Mouse (Mus musculus) T-helper 1 cell (primary cell): ENCODE data around the gene Hpcal4.
"Not testable (repeated sequence)": the region's sequence is repeated elsewhere in the genome, so short reads cannot be mapped to it uniquely, and the experiment has no call there.

Source experiments
- in situ Hi-C: fragments of 300-600 bp; cut with MboI, MseI; formaldehyde crosslinking; loops from one replicate; pipeline ENCODE4 v1.15.1; 2025; ENCODE audit warnings: high pct_unique_total_duplicates

The Hpcal4 gene

GRCm38 (mm10) chr4:123182328-123183238 lies at the start of gene Hpcal4:
TSS of gene Hpcal4 (plus strand) at chr4:123183227.
- in situ Hi-C loops = no loop called here

DNA sequence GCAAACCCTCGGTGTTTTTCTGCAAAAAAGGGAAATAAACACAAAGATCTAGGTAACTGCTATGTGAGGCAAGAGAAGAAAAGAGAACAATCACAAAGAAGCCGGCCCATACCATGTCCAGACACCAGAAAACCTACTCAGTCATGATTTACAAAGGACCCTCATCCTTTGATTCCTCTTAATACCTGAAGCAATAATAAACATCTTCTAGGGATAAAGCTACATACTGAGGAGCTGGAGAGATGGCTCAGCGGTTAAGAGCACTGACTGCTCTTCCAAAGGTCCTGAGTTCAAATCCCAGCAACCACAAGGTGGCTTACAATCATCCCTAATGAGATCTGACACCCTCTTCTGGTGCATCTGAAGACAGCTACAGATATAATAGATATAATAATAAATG lies 45.5 kb upstream of the Hpcal4 start:
- in situ Hi-C loops = no loop called here

DNA sequence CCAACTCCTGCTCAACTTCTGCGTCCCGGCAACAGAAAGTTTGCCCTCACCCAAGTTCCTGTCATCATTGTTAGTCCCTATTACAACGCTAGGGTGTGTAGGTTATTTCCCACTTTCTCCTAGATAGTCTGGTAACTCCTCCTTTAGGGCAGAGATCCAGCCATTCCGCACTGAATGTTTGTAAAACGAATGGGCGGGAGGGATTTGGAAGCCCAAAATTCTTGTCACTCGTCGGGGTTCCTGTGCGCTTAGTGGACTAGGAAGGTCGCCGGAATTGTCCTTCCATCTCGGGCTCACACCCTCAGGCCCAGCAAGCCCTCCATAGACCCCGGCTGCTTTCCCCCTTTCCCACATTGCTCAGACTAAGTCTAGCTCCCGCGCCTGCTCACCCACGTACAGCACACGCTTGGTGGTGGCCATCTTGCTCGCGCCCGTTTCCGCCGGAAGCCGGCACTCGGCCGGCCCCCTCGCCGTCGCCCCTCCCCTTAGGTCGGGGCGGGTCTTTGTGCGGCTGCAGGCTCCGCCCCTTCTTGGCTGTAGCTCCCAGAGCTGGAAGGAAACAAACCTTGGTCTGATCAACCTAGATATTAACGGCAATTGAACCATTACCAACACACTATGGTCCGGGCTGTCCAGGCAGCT lies 43.4 kb upstream of the Hpcal4 start, which contains the start of gene Ppie:
Gene Ppie, minus strand, starts transcription at position 439 of the 642 bp plus-strand sequence.
- in situ Hi-C loops = no loop called here

DNA sequence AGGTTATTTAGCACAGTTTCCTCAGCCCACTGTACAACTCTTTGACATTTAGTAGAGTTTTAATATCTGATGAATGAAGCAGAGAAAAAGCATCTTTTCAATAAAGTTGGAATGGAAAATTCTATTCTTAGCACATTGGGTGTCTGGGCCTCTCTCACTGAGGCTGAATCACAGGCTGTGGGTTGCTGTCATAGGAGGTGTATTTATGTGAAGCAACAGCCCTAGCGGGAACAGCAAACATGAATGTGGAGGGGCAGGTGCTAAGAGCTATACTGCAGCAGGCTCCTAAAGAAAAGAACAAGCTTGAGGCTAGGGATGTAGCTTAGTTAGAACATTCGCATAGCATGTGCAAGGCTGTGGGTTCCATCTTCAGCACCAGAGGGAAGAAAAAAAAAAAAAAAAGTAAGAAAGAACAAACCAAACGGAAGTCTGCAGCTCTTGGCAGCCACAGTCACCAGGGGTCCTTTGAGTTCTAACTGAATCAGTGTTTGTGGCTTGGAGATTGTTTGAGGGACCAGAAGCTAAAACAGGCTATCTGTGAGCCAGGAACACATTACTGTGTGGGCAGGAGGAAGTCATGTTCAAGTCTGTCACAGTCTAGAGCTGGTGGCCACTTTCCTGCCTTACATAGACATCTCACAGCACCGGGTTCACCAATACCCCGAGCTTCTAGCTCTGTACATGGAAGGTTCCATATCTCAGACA lies 35.4 kb upstream of the Hpcal4 start:
- in situ Hi-C loops = no loop called here

GRCm38 (mm10) chr4:123152003-123152402 lies 31.0 kb upstream of the Hpcal4 start:
- in situ Hi-C loops = no loop called here

DNA sequence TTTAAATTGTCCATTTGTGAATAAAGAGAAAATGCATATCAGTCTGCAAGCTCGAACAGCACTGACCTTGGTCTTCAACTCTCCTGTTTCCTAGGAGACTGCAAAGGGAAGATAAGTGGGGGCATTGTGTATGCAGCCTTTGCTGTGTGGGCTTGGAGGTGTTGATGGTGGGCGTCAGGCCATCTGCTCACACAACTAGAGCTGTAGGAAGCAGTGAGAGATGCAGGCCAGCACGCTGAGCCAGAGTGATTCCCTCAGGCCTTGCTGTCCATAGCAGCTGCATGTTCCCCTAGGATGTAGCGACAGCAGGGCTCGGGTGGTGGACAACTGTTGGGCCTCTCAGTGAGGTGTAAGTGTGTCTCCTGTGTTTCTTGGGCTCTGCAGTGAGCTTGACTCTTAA lies 30.1 kb upstream of the Hpcal4 start:
- in situ Hi-C loops = no loop called here

DNA sequence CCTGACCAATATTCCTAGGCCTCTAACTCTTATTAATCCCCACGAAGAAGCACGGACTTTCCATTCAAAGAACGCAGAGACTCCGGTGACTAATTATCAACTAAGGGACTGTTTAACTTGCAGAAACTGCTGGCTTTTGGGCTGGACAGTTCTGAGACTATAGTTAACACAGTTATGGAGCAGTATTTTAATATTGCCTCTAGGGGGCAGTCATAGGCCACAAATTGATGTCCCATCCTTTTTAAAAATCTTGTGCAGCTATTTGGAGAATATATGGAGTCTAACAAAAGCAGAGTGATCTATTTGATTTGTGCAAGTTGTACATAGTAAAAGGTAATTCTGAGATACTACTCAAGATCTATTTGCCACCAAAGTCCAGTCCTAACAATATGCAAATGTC lies 28.0 kb upstream of the Hpcal4 start:
- in situ Hi-C loops = loop anchor here (5.0 kb wide), 2 partner anchors 52 to 97 kb away; no protein-coding TSS in a partner anchor

- in situ Hi-C loops = loop anchor here (5.0 kb wide), 2 partner anchors 52 to 97 kb away; no protein-coding TSS in a partner anchor
These were observed 27.6 kb upstream of the Hpcal4 start for GRCm38 (mm10) chr4:123155427-123155826.

- in situ Hi-C loops = loop anchor here (5.0 kb wide), 2 partner anchors 51 to 96 kb away; no protein-coding TSS in a partner anchor
These were observed 27.2 kb upstream of the Hpcal4 start for GRCm38 (mm10) chr4:123155840-123156239.

DNA sequence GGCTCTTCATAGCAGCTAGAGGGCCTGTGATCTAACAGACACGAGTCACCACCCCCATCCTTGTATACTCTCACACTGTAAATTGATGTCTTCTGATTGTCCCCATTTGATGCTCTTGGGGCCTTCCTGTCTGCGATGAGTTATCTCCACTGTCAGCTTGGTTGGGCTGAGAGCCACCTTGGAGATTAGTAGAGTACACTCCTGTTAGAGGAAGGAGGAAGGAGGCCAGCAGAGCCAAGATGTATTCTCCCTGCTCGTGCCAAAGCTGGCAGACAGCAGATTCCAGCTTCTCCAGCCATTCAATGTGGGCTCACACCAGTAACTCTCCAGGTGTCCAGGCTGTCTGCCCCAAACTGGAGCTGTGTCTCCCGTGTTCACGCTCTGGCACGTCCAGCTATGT lies 22.5 kb upstream of the Hpcal4 start:
- in situ Hi-C loops = no loop called here

DNA sequence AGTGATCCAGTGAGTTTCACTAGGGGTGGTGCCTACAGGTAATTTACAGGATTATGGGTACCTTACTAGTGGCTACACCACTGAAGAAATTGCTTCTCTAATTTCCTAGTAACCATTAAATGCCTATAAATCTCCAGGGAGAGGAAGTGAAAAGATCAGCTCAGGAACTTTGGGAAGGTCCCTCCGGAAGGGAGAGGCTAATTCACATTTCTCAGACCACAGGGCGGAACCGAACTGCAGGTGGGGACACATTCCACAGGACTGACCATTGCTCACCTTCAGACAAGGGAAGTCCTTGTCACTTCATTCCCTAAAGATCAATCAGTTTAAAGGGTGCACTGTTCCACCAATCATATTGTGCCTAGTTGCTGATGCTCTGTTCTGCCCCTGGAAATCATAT lies 21.8 kb upstream of the Hpcal4 start:
- in situ Hi-C loops = not testable (repeated sequence)

- in situ Hi-C loops = no loop called here
These were observed 20.6 kb upstream of the Hpcal4 start for GRCm38 (mm10) chr4:123162305-123162917.

- in situ Hi-C loops = no loop called here
These were observed 18.9 kb upstream of the Hpcal4 start for GRCm38 (mm10) chr4:123164157-123164556.

DNA sequence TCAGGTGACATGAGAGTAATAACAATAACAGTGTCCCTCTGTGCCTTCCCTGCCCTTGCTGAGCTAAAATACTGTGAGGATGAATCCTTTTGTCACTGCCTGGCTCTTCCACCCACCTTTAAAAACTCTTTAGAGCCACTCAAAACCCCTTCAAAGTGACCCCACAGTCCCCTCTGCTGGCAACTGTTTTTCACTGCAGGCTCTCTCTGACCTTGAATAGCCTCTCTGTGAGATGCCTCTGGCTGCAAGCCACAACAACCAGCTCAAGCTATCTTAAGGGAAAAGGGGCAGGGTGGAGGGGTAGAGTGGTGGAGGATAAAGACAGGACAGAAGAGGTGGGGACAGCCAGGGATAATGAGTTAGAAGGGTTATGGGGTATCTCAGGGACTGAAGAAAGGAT lies 11.2 kb upstream of the Hpcal4 start:
- in situ Hi-C loops = no loop called here

DNA sequence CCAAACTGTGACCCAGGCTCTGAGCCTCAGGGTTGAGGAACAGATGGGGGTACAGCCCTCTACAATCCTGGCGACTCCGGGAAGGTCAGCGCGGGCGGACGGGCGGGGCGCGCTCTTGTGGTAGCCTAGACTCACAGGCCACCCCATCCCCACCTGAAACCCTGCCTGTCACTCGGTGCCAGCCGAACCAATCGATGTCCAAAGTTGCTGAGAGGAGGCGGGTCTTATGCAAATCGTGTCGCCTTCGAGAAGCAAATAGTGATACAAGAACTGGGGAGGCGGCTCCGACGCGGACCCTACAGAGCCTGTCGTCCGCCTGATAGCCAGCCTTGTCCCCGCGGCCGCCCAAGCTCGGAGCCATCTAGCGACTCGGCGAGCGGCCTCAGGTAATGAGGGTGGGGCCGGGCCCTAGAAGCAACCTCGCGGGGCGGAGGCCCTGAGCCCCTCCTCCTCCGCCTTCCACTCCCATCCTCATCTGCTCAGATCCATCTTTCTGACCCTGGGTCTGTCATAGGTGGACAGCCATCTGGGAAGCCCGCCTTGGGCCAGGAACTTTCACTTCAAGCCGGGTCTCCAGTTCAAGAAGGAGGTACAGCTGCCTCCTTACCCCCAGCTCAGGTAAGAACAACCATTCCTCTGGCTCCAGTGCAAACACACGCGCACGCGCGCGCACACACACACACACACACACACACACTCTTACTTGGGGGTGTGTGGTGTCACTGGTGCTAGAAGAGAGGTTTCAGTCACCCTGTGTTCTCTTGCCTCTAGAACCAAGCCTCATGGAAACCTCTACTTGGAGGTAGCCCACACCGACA lies 421 bp downstream of the Hpcal4 start:
- in situ Hi-C loops = no loop called here

DNA sequence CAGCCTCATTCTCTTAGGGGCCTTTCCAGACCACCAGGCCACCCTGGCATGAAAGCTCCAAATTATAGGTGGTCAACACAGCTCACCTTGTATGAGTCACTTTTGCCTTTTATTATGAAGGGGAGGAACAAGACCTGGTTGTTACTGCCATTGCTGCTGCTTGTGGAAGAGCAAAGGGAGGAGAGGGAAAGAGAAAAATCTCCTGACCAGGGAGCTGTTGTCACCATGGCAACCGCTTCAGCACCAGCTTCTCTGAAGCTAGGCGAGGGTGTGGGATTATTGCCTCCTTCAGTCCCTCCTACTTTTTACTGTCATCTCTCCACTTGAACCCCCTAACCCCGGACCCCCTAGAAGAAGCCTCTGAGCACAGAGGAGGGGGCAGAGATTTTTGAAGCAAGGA lies 1.8 kb downstream of the Hpcal4 start:
- in situ Hi-C loops = no loop called here

DNA sequence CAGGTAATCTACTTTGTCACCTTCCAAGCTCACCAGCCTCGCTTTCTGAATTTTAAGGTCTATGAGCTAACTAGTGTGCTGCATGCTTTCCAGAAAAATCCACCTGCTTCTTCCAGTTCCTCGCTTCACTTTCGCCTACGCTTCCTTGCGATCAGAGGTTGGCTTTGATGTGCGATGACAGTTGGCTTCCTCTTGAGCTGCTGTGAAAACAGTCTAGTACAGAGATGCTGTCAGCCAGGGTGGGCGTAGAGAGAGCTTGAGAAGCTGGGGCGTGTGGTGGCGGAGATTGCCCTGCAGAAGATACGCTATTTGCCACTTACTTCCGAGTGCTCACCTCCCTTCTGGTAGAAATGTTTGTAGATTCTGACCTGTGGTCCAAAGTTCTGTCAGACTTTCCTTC lies 9.3 kb downstream of the Hpcal4 start:
- in situ Hi-C loops = no loop called here

- in situ Hi-C loops = no loop called here
These were observed 10.8 kb downstream of the Hpcal4 start for GRCm38 (mm10) chr4:123193791-123194190.

DNA sequence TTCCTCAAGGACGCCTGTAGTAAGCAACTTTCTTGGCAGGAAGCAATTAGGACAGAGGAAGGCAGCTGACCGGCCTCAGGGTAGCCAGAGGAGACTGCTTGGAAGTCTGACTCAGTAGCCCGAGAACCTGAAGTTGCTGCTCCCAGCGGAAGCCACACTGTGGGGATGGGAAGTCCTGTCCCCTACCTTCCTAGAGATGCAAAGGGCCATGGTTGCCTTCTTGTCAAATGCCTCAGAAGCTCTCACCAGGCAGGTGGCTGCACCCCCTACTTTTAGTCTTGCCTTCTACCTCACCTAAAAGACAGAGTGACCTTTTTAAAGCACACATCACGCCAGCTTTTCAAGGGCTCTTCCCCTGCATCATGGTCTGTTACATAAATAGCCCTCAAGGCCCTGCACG lies 13.7 kb downstream of the Hpcal4 start:
- in situ Hi-C loops = no loop called here

DNA sequence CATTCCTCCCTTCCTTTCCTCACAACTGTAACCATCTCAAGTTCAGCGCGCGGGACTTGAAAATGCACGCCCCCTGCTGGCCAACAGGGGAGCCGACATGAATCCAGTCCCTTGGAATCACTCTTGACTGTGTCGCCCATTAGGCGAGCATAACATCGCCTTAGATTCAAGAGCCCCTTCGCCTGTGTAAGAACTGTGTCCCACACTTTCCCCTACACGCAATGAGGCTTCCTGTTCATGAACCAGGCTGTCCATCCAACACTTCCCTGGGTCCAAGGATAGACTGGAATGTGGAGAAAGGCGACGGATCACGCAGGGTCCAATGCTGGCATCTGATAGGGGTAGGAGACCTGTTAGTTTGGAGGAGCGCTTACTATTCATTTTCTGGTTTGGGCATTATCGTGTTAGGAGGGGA lies 17.8 kb downstream of the Hpcal4 start:
- in situ Hi-C loops = no loop called here
